Comparison of ENCODE assay signal across 10 mouse cellular contexts in the genomic region with DNA sequence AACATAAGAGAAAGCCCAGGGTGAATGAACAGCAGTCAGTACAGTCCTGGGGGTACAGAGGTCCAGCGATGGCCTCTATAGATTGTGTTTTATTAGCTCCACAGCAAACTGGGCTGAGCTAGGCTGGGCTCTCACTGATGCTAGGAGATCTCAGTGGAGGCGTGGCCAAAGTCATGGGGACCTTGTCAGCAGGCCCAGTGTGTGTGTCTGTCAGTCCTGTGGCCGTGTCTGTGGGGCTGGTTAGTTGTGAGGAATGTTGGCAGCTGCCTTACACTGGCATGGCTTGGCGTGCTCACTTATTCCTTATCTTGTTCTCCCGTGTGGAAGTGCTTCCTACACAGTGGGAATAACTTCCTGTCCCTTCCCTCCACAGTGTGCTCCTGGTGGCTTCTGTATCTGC. TPM values are rescaled to one million over a fixed set of nuclear protein-coding genes. Genes with fewer than 3 reads are reported as not detected.
DNase-seq lines count a peak whose midpoint lies in the region; ATAC-seq and TF ChIP-seq lines count a peak whose summit lies in the region.
"Had no signal": no experiment of that assay in that cellular context is flagged by ENCODE, and none has a peak within 500 bp of the region (broad histone marks: within the 10 kb centered on the region; RNA-seq: fewer than 3 reads in every experiment).

No protein-coding gene starts in this region.

- intact Hi-C loops in left cerebral cortex, postnatal 25 days (cut with DNase I), result no loop called here

- H3K27ac ChIP-seq in forebrain, embryonic 14.5 days (ENCODE audit: low read depth, low read length), result no peak overlapping the region
- H3K27ac ChIP-seq in forebrain, postnatal 0 days (ENCODE audit: low read depth, low read length), result no peak overlapping the region
- no peak overlapping the region for H3K27ac ChIP-seq in midbrain, embryonic 10.5 days (replicated peaks)
- no peak overlapping the region for H3K27ac ChIP-seq in midbrain, embryonic 11.5 days (ENCODE audit: low read depth, low read length)
- peak overlapping the region; percentile 66 for H3K27ac ChIP-seq in hindbrain, embryonic 13.5 days
- peak overlapping the region; percentile 57; the same call in 1 of the 2 replicates for H3K27ac ChIP-seq in neural tube, embryonic 14.5 days (ENCODE audit: low read depth, low read length)
- H3K27ac ChIP-seq: embryonic facial prominence, embryonic 12.5 days; limb, embryonic 15.5 days had no signal

- no peak for TF ChIP-seq CTCF in forebrain, postnatal 0 days (IDR thresholded peaks at IDR 0.05; ENCODE audit: low read depth)

- peaks cover 7% of the 10 kb centered on the region; the same call in 1 of the 2 replicates for H3K4me1 ChIP-seq in forebrain, embryonic 14.5 days (ENCODE audit: control insufficient read depth, insufficient read depth, low read length)
- peaks cover 11% of the 10 kb centered on the region for H3K4me1 ChIP-seq in forebrain, postnatal 0 days (ENCODE audit: insufficient read depth)
- H3K4me1 ChIP-seq in midbrain, embryonic 10.5 days, result peaks cover 27% of the 10 kb centered on the region
- peaks cover 7% of the 10 kb centered on the region for H3K4me1 ChIP-seq in midbrain, embryonic 11.5 days (ENCODE audit: control insufficient read depth, insufficient read depth, low read length)
- peaks cover 54% of the 10 kb centered on the region for H3K4me1 ChIP-seq in hindbrain, embryonic 13.5 days (replicated peaks)
- peaks cover 22% of the 10 kb centered on the region for H3K4me1 ChIP-seq in neural tube, embryonic 14.5 days (ENCODE audit: control insufficient read depth, insufficient read depth, low read length)

- H3K9ac ChIP-seq in forebrain, embryonic 14.5 days (ENCODE audit: low read length), result peak overlapping the region; percentile 29; the same call in 1 of the 2 replicates
- H3K9ac ChIP-seq in forebrain, postnatal 0 days, result no peak overlapping the region
- no peak overlapping the region for H3K9ac ChIP-seq in midbrain, embryonic 11.5 days (ENCODE audit: low read length)
- peak overlapping the region; percentile 60 for H3K9ac ChIP-seq in hindbrain, embryonic 13.5 days
- H3K9ac ChIP-seq in neural tube, embryonic 14.5 days (replicated peaks; ENCODE audit: low read depth, low read length), result peak overlapping the region; percentile 22; the same call in 1 of the 2 replicates
- H3K9ac ChIP-seq: limb, embryonic 15.5 days had no signal

- WGBS in forebrain, embryonic 14.5 days, result 89% methylated on average over 5 of the region's 5 CpGs
- 83% methylated on average over 5 of the region's 5 CpGs for WGBS in forebrain, postnatal 0 days
- WGBS in midbrain, embryonic 10.5 days, result 87% methylated on average over 5 of the region's 5 CpGs
- 85% methylated on average over 5 of the region's 5 CpGs for WGBS in midbrain, embryonic 11.5 days
- 80% methylated on average over 5 of the region's 5 CpGs for WGBS in hindbrain, embryonic 13.5 days
- 85% methylated on average over 5 of the region's 5 CpGs for WGBS in neural tube, embryonic 14.5 days

- no peak for DNase-seq in forebrain, embryonic 14.5 days (ENCODE audit: low spot score)
- DNase-seq in forebrain, postnatal 0 days, result no peak
- no peak for DNase-seq in midbrain, embryonic 10.5 days (ENCODE audit: low spot score)
- DNase-seq in midbrain, embryonic 11.5 days (ENCODE audit: low spot score, missing footprints), result no peak
- no peak for DNase-seq in left cerebral cortex, postnatal 25 days (ENCODE audit: low spot score in 2 of 2)
- DNase-seq in thymus, postnatal 36 days, result no peak

- H3K36me3 ChIP-seq in forebrain, embryonic 14.5 days (ENCODE audit: control insufficient read depth, insufficient read depth, low read length), result peaks cover 49% of the 10 kb centered on the region
- H3K36me3 ChIP-seq in forebrain, postnatal 0 days (ENCODE audit: insufficient read depth), result peaks cover 40% of the 10 kb centered on the region
- peaks cover 54% of the 10 kb centered on the region for H3K36me3 ChIP-seq in midbrain, embryonic 10.5 days
- peaks cover 3% of the 10 kb centered on the region; the same call in 1 of the 2 replicates for H3K36me3 ChIP-seq in midbrain, embryonic 11.5 days (ENCODE audit: control insufficient read depth, insufficient read depth, low read length)
- peaks cover 47% of the 10 kb centered on the region for H3K36me3 ChIP-seq in hindbrain, embryonic 13.5 days
- peaks cover 37% of the 10 kb centered on the region for H3K36me3 ChIP-seq in neural tube, embryonic 14.5 days (ENCODE audit: control insufficient read depth, insufficient read depth, low read length)

- no peaks in the 10 kb centered on the region for H3K27me3 ChIP-seq in forebrain, embryonic 14.5 days (replicated peaks; ENCODE audit: control insufficient read depth, insufficient read depth, low read length)
- no peaks in the 10 kb centered on the region for H3K27me3 ChIP-seq in forebrain, postnatal 0 days (ENCODE audit: insufficient read depth, low read length)
- peaks cover 17% of the 10 kb centered on the region for H3K27me3 ChIP-seq in midbrain, embryonic 10.5 days (ENCODE audit: low read depth, poor library complexity, severe bottlenecking)
- H3K27me3 ChIP-seq in midbrain, embryonic 11.5 days (ENCODE audit: control insufficient read depth, insufficient read depth, low read length), result peaks cover 8% of the 10 kb centered on the region; the same call in 1 of the 2 replicates
- H3K27me3 ChIP-seq in hindbrain, embryonic 13.5 days, result 0 out of 2 replicates have a peak, but pooled peaks cover 4% of the 10 kb centered on the region
- H3K27me3 ChIP-seq in neural tube, embryonic 14.5 days (ENCODE audit: control insufficient read depth, insufficient read depth, low read length), result no peaks in the 10 kb centered on the region

- no peaks in the 10 kb centered on the region for H3K9me3 ChIP-seq in forebrain, embryonic 14.5 days (replicated peaks; ENCODE audit: control insufficient read depth, low read length)
- no peaks in the 10 kb centered on the region for H3K9me3 ChIP-seq in forebrain, postnatal 0 days (ENCODE audit: low read length)
- H3K9me3 ChIP-seq in midbrain, embryonic 10.5 days (replicated peaks), result no peaks in the 10 kb centered on the region
- H3K9me3 ChIP-seq in midbrain, embryonic 11.5 days (ENCODE audit: control insufficient read depth, low read length), result no peaks in the 10 kb centered on the region
- H3K9me3 ChIP-seq in hindbrain, embryonic 13.5 days, result no peaks in the 10 kb centered on the region
- H3K9me3 ChIP-seq in neural tube, embryonic 14.5 days (ENCODE audit: control insufficient read depth, low read length), result no peaks in the 10 kb centered on the region
- H3K9me3 ChIP-seq: embryonic facial prominence, embryonic 12.5 days; limb, embryonic 15.5 days had no signal

- ATAC-seq in forebrain, embryonic 14.5 days, result no peak
- ATAC-seq in forebrain, postnatal 0 days, result no peak
- no peak for ATAC-seq in midbrain, embryonic 11.5 days (ENCODE audit: low FRiP score)
- ATAC-seq in hindbrain, embryonic 13.5 days (ENCODE audit: low FRiP score), result no peak
- no peak for ATAC-seq in neural tube, embryonic 14.5 days (ENCODE audit: low read depth)

- H3K4me3 ChIP-seq in forebrain, embryonic 14.5 days (ENCODE audit: low read depth, low read length), result no peak overlapping the region
- H3K4me3 ChIP-seq in forebrain, postnatal 0 days (ENCODE audit: low read depth, low read length), result no peak overlapping the region
- H3K4me3 ChIP-seq in midbrain, embryonic 10.5 days, result 0 out of 2 replicates have a peak overlapping the region, but pooled peaks have one; percentile 14
- no peak overlapping the region for H3K4me3 ChIP-seq in midbrain, embryonic 11.5 days (ENCODE audit: low read depth, low read length)
- H3K4me3 ChIP-seq in hindbrain, embryonic 13.5 days, result no peak overlapping the region
- no peak overlapping the region for H3K4me3 ChIP-seq in neural tube, embryonic 14.5 days (ENCODE audit: low read depth, low read length)
- H3K4me3 ChIP-seq: embryonic facial prominence, embryonic 12.5 days; limb, embryonic 15.5 days had no signal

- H3K4me2 ChIP-seq in forebrain, embryonic 14.5 days (ENCODE audit: low read length), result no peak overlapping the region
- H3K4me2 ChIP-seq in forebrain, postnatal 0 days (ENCODE audit: low read depth), result no peak overlapping the region
- H3K4me2 ChIP-seq in midbrain, embryonic 11.5 days, result no peak overlapping the region
- H3K4me2 ChIP-seq in hindbrain, embryonic 13.5 days, result peak overlapping the region; percentile 17; the same call in 1 of the 2 replicates
- peak overlapping the region; percentile 11; the same call in 1 of the 2 replicates for H3K4me2 ChIP-seq in neural tube, embryonic 14.5 days (ENCODE audit: low read depth, low read length)
- H3K4me2 ChIP-seq: embryonic facial prominence, embryonic 12.5 days; limb, embryonic 15.5 days had no signal

RNA-seq across cellular contexts. Expression of a gene that starts 2.2 kb away (rescaled TPM):
- polyA plus RNA-seq in forebrain, embryonic 14.5 days (2014; fragmentation: Nextera tagmentation; extraction: Ambion mirVana), result 286 and 300 TPM in 2 replicates
- 272 and 300 TPM in 2 replicates for total RNA-seq in forebrain, postnatal 0 days (2014; rRNA removed)
- 332 and 343 TPM in 2 replicates for polyA plus RNA-seq in forebrain, postnatal 0 days (2015; fragmentation: Nextera tagmentation; extraction: Ambion mirVana)
- polyA plus RNA-seq in midbrain, embryonic 10.5 days (2016; fragmentation: Nextera tagmentation; extraction: Ambion mirVana), result 212 and 239 TPM in 2 replicates
- polyA plus RNA-seq in midbrain, embryonic 11.5 days (2014; fragmentation: Nextera tagmentation; extraction: Ambion mirVana), result 196 and 206 TPM in 2 replicates
- polyA plus RNA-seq in hindbrain, embryonic 13.5 days (2015; fragmentation: Nextera tagmentation; extraction: Ambion mirVana), result 308 and 330 TPM in 2 replicates
- polyA plus RNA-seq in neural tube, embryonic 14.5 days (2014; fragmentation: Nextera tagmentation; extraction: Ambion mirVana), result 298 and 305 TPM in 2 replicates
- total RNA-seq in left cerebral cortex, postnatal 25 days (2021), result 100 to 1,000 TPM; 262 to 278 TPM

RNA-seq across cellular contexts. Expression of a gene that starts 5.3 kb away (rescaled TPM):
- polyA plus RNA-seq in forebrain, embryonic 14.5 days (2014; fragmentation: Nextera tagmentation; extraction: Ambion mirVana), result 47.6 and 68.8 TPM in 2 replicates
- total RNA-seq in forebrain, postnatal 0 days (2014; rRNA removed), result 210 and 223 TPM in 2 replicates
- 62.0 and 84.0 TPM in 2 replicates for polyA plus RNA-seq in forebrain, postnatal 0 days (2015; fragmentation: Nextera tagmentation; extraction: Ambion mirVana)
- polyA plus RNA-seq in midbrain, embryonic 10.5 days (2016; fragmentation: Nextera tagmentation; extraction: Ambion mirVana), result 14.9 and 29.4 TPM in 2 replicates
- polyA plus RNA-seq in midbrain, embryonic 11.5 days (2014; fragmentation: Nextera tagmentation; extraction: Ambion mirVana), result 26.3 and 31.1 TPM in 2 replicates
- 86.3 and 88.5 TPM in 2 replicates for polyA plus RNA-seq in hindbrain, embryonic 13.5 days (2015; fragmentation: Nextera tagmentation; extraction: Ambion mirVana)
- 117 and 147 TPM in 2 replicates for polyA plus RNA-seq in neural tube, embryonic 14.5 days (2014; fragmentation: Nextera tagmentation; extraction: Ambion mirVana)
- total RNA-seq in left cerebral cortex, postnatal 25 days (2021), result 100 to 1,000 TPM; 934 to 952 TPM

RNA-seq across cellular contexts. Expression of a gene that starts 20.4 kb away (rescaled TPM):
- polyA plus RNA-seq in forebrain, embryonic 14.5 days (2014; fragmentation: Nextera tagmentation; extraction: Ambion mirVana), result 8.4 and 11.2 TPM in 2 replicates
- 5.9 and 9.4 TPM in 2 replicates for total RNA-seq in forebrain, postnatal 0 days (2014; rRNA removed)
- 4.1 and 4.8 TPM in 2 replicates for polyA plus RNA-seq in forebrain, postnatal 0 days (2015; fragmentation: Nextera tagmentation; extraction: Ambion mirVana)
- polyA plus RNA-seq in midbrain, embryonic 10.5 days (2016; fragmentation: Nextera tagmentation; extraction: Ambion mirVana), result 11.9 and 13.0 TPM in 2 replicates
- 12.3 and 16.3 TPM in 2 replicates for polyA plus RNA-seq in midbrain, embryonic 11.5 days (2014; fragmentation: Nextera tagmentation; extraction: Ambion mirVana)
- 12.1 and 16.5 TPM in 2 replicates for polyA plus RNA-seq in hindbrain, embryonic 13.5 days (2015; fragmentation: Nextera tagmentation; extraction: Ambion mirVana)
- 16.1 and 17.4 TPM in 2 replicates for polyA plus RNA-seq in neural tube, embryonic 14.5 days (2014; fragmentation: Nextera tagmentation; extraction: Ambion mirVana)
- 10 to 100 TPM; 32.2 to 38.9 TPM for total RNA-seq in left cerebral cortex, postnatal 25 days (2021)

RNA-seq across cellular contexts. Expression of a gene that starts 43.2 kb away (rescaled TPM):
- 124 and 135 TPM in 2 replicates for polyA plus RNA-seq in forebrain, embryonic 14.5 days (2014; fragmentation: Nextera tagmentation; extraction: Ambion mirVana)
- total RNA-seq in forebrain, postnatal 0 days (2014; rRNA removed), result 86.4 and 94.4 TPM in 2 replicates
- 95.9 and 98.6 TPM in 2 replicates for polyA plus RNA-seq in forebrain, postnatal 0 days (2015; fragmentation: Nextera tagmentation; extraction: Ambion mirVana)
- polyA plus RNA-seq in midbrain, embryonic 10.5 days (2016; fragmentation: Nextera tagmentation; extraction: Ambion mirVana), result 180 and 187 TPM in 2 replicates
- polyA plus RNA-seq in midbrain, embryonic 11.5 days (2014; fragmentation: Nextera tagmentation; extraction: Ambion mirVana), result 185 and 187 TPM in 2 replicates
- polyA plus RNA-seq in hindbrain, embryonic 13.5 days (2015; fragmentation: Nextera tagmentation; extraction: Ambion mirVana), result 116 and 119 TPM in 2 replicates
- polyA plus RNA-seq in neural tube, embryonic 14.5 days (2014; fragmentation: Nextera tagmentation; extraction: Ambion mirVana), result 117 and 123 TPM in 2 replicates
- 10 to 100 TPM; 56.0 to 57.1 TPM for total RNA-seq in left cerebral cortex, postnatal 25 days (2021)

RNA-seq across cellular contexts. Expression of a gene that starts 53.4 kb away (rescaled TPM):
- polyA plus RNA-seq in forebrain, embryonic 14.5 days (2014; fragmentation: Nextera tagmentation; extraction: Ambion mirVana), result 0.70 and 1.2 TPM in 2 replicates
- total RNA-seq in forebrain, postnatal 0 days (2014; rRNA removed), result 0.52 and 0.69 TPM in 2 replicates
- 0.81 and 0.99 TPM in 2 replicates for polyA plus RNA-seq in forebrain, postnatal 0 days (2015; fragmentation: Nextera tagmentation; extraction: Ambion mirVana)
- 1.1 and 1.3 TPM in 2 replicates for polyA plus RNA-seq in midbrain, embryonic 10.5 days (2016; fragmentation: Nextera tagmentation; extraction: Ambion mirVana)
- 1.1 and 1.4 TPM in 2 replicates for polyA plus RNA-seq in midbrain, embryonic 11.5 days (2014; fragmentation: Nextera tagmentation; extraction: Ambion mirVana)
- polyA plus RNA-seq in hindbrain, embryonic 13.5 days (2015; fragmentation: Nextera tagmentation; extraction: Ambion mirVana), result 1.0 and 1.1 TPM in 2 replicates
- 0.42 and 1.1 TPM in 2 replicates for polyA plus RNA-seq in neural tube, embryonic 14.5 days (2014; fragmentation: Nextera tagmentation; extraction: Ambion mirVana)
- 1 to 10 TPM in 1 of 2 experiments, under 1 TPM in 1; 0.99 to 1.1 TPM for total RNA-seq in left cerebral cortex, postnatal 25 days (2021)

Comparison
In these comparisons a context has a peak if more than half of its experiments do, and no peak if none do; other contexts are left out.
1. H3K9ac ChIP-seq: peak in forebrain, embryonic 14.5 days (single experiment), hindbrain, embryonic 13.5 days (single experiment) and neural tube, embryonic 14.5 days (single experiment); none in forebrain, postnatal 0 days (single experiment) and midbrain, embryonic 11.5 days (single experiment).
2. H3K27ac ChIP-seq: peak in hindbrain, embryonic 13.5 days (single experiment) and neural tube, embryonic 14.5 days (single experiment); none in forebrain, embryonic 14.5 days (single experiment), forebrain, postnatal 0 days (single experiment), midbrain, embryonic 10.5 days (single experiment) and midbrain, embryonic 11.5 days (single experiment).
3. H3K4me2 ChIP-seq: peak in hindbrain, embryonic 13.5 days (single experiment) and neural tube, embryonic 14.5 days (single experiment); none in forebrain, embryonic 14.5 days (single experiment), forebrain, postnatal 0 days (single experiment) and midbrain, embryonic 11.5 days (single experiment).